Mouse (Mus musculus) liver, adult (tissue): ENCODE results near the gene Vps8.
A peak's percentile ranks its signal among the peaks of the same experiment; 100 is the strongest.

Experiments
- GATA4 ChIP-seq: IDR thresholded peaks from 2 replicates; pipeline ENCODE4 v1.6.1; 2014; ENCODE audit warnings: mild to moderate bottlenecking, low read length; ENCODE audit not compliant: insufficient replicate concordance

Vps8 gene

GRCm38 (mm10) chr16:21433543-21433942 is 10.6 kb downstream of the Vps8 start:
- TF ChIP-seq GATA4 = no peak

- no peak for TF ChIP-seq GATA4
Observed at GRCm38 (mm10) chr16:21441012-21441411, 18.1 kb downstream of the Vps8 start.

GRCm38 (mm10) chr16:21445026-21445625 is 22.2 kb downstream of the Vps8 start:
- TF ChIP-seq GATA4 = no peak

GRCm38 (mm10) chr16:21447447-21447846 is 24.5 kb downstream of the Vps8 start:
- no peak for TF ChIP-seq GATA4

- no peak for TF ChIP-seq GATA4
Observed at GRCm38 (mm10) chr16:21448464-21448863, 25.5 kb downstream of the Vps8 start.

- peak; percentile 17; the same call in 1 of the 2 replicates for TF ChIP-seq GATA4
Observed at GRCm38 (mm10) chr16:21449890-21450289, 27.0 kb downstream of the Vps8 start.

- no peak for TF ChIP-seq GATA4
Observed at GRCm38 (mm10) chr16:21452569-21452968, 29.7 kb downstream of the Vps8 start.

- no peak for TF ChIP-seq GATA4
Observed at GRCm38 (mm10) chr16:21457639-21458369, 34.9 kb downstream of the Vps8 start.

- no peak for TF ChIP-seq GATA4
Observed at GRCm38 (mm10) chr16:21465868-21466267, 43.0 kb downstream of the Vps8 start.

GRCm38 (mm10) chr16:21470416-21470815 is 47.5 kb downstream of the Vps8 start:
- TF ChIP-seq GATA4 = no peak

- TF ChIP-seq GATA4 = no peak
Observed at GRCm38 (mm10) chr16:21477074-21477473, 54.2 kb downstream of the Vps8 start.

- no peak for TF ChIP-seq GATA4
Observed at GRCm38 (mm10) chr16:21478376-21478775, 55.5 kb downstream of the Vps8 start.

GRCm38 (mm10) chr16:21483803-21484202 is 60.9 kb downstream of the Vps8 start:
- TF ChIP-seq GATA4 = no peak

- no peak for TF ChIP-seq GATA4
Observed at GRCm38 (mm10) chr16:21485716-21486115, 62.8 kb downstream of the Vps8 start.

GRCm38 (mm10) chr16:21488413-21488812 is 65.5 kb downstream of the Vps8 start:
- TF ChIP-seq GATA4 = no peak

- no peak for TF ChIP-seq GATA4
Observed at GRCm38 (mm10) chr16:21492346-21492745, 69.4 kb downstream of the Vps8 start.

GRCm38 (mm10) chr16:21492894-21493293 is 70.0 kb downstream of the Vps8 start:
- TF ChIP-seq GATA4 = no peak

- no peak for TF ChIP-seq GATA4
Observed at GRCm38 (mm10) chr16:21494681-21495080, 71.8 kb downstream of the Vps8 start.
